Mouse (Mus musculus): ENCODE data around the gene Hinfp. TPM values are rescaled to one million over a fixed set of nuclear protein-coding genes. Genes with fewer than 3 reads are reported as not detected.
"Not testable (repeated sequence)": the region's sequence is repeated elsewhere in the genome, so short reads cannot be mapped to it uniquely, and the experiment has no call there.

Gene Hinfp
- total RNA-seq, 2 experiments from 2014 or later, result 26.0 to 28.5 TPM

- peak; percentile 98 to 99 for DNase-seq (ENCODE audit: low spot score in 2 of 2)
Observed at GRCm38 (mm10) chr9:44334396-44335330, 29.2 kb upstream of the Hinfp start, which contains the start of gene H2afx. Gene H2afx, plus strand, starts transcription at chr9:44334694.

GRCm38 (mm10) chr9:44332918-44333638 is 27.6 kb upstream of the Hinfp start:
- no peak for DNase-seq (ENCODE audit: low spot score in 2 of 2)

- no peak for DNase-seq (ENCODE audit: low spot score in 2 of 2)
Observed at GRCm38 (mm10) chr9:44330736-44331135, 25.3 kb upstream of the Hinfp start.

GRCm38 (mm10) chr9:44327926-44328325 is 22.5 kb upstream of the Hinfp start:
- no peak for DNase-seq (ENCODE audit: low spot score in 2 of 2)

- no peak for DNase-seq (ENCODE audit: low spot score in 2 of 2)
Observed at GRCm38 (mm10) chr9:44327064-44327711, 21.7 kb upstream of the Hinfp start.

GRCm38 (mm10) chr9:44326371-44327063 is 21.0 kb upstream of the Hinfp start:
- DNase-seq (ENCODE audit: low spot score in 2 of 2), result peak; percentile 69 to 87

GRCm38 (mm10) chr9:44325768-44326370 is 20.4 kb upstream of the Hinfp start, which contains the start of gene Dpagt1:
Gene Dpagt1, plus strand, starts transcription at chr9:44326019.
- peak in 1 of 2 experiments; percentile 83 for DNase-seq (ENCODE audit: low spot score in 2 of 2)

GRCm38 (mm10) chr9:44325032-44325767 is 19.7 kb upstream of the Hinfp start:
- DNase-seq (ENCODE audit: low spot score in 2 of 2), result not testable (repeated sequence)

- no peak for DNase-seq (ENCODE audit: low spot score in 2 of 2)
Observed at GRCm38 (mm10) chr9:44324147-44324546, 18.7 kb upstream of the Hinfp start.

GRCm38 (mm10) chr9:44323656-44324055 is 18.2 kb upstream of the Hinfp start:
- DNase-seq (ENCODE audit: low spot score in 2 of 2), result not testable (repeated sequence)

GRCm38 (mm10) chr9:44320799-44321133 is 15.3 kb upstream of the Hinfp start:
- DNase-seq (ENCODE audit: low spot score in 2 of 2), result no peak

- peak; percentile 77 to 96 for DNase-seq (ENCODE audit: low spot score in 2 of 2)
Observed at GRCm38 (mm10) chr9:44319887-44320798, 14.7 kb upstream of the Hinfp start, which contains the start of gene C2cd2l. Gene C2cd2l, minus strand, starts transcription at chr9:44320285.

GRCm38 (mm10) chr9:44319105-44319886 is 13.8 kb upstream of the Hinfp start:
- peak in 1 of 2 experiments; percentile 42 for DNase-seq (ENCODE audit: low spot score in 2 of 2)

- no peak for DNase-seq (ENCODE audit: low spot score in 2 of 2)
Observed at GRCm38 (mm10) chr9:44318826-44319095, 13.3 kb upstream of the Hinfp start.

GRCm38 (mm10) chr9:44318076-44318825 is 12.8 kb upstream of the Hinfp start:
- no peak for DNase-seq (ENCODE audit: low spot score in 2 of 2)

GRCm38 (mm10) chr9:44317452-44317851 is 12.0 kb upstream of the Hinfp start:
- no peak for DNase-seq (ENCODE audit: low spot score in 2 of 2)

GRCm38 (mm10) chr9:44314910-44315309 is 9.4 kb upstream of the Hinfp start:
- DNase-seq (ENCODE audit: low spot score in 2 of 2), result no peak

- no peak for DNase-seq (ENCODE audit: low spot score in 2 of 2)
Observed at GRCm38 (mm10) chr9:44314257-44314547, 8.7 kb upstream of the Hinfp start.

Measured in layer of hippocampus, postnatal 14 days (tissue).